Mouse (Mus musculus): ENCODE measurements around the gene Armh2. TPM values are rescaled to one million over a fixed set of nuclear protein-coding genes. Genes with fewer than 3 reads are reported as not detected.

Gene Armh2
- not detected for total RNA-seq (2021)

DNA sequence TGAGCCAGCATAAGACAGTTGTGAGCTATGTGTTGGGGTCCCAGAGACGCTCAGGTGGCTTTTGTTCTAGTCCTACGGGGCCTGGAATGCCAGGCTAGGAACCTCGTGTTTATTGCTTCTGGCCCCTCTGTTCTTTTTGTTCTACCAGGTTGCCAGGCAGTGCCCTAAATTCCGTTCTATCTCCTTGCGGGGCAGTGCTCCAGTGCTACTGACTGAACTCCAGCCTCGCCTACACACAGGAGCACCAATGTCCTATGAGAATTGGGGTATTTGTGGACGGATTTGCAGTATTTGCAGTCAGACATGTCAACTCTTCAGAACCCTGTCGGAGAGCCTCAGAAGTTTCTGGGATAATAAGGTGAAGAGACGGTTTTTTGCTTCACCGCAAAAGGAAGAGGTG is at the start of gene Armh2:
TSS of gene Armh2 (plus strand) at position 205 of the 400 bp plus-strand sequence.
- no peak for DNase-seq

DNA sequence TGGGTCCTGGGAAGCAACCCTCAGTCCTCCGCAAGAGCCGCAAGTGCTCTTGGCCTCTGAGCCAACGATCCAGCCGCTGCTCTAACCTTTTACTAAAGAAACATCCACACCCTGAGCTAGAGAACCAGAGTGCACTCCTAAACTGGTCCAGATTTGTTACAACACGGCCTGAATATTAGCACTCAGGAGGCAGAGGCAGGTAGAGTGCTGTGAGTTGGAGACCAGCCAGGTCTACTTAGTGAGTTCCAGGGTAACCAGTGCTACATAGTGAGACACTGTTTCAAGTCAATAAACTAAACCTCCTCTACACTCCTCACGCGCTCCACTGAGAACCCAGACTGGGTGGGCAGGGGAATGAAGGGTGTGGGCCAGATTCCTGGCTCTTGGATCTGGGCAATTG is 47.7 kb upstream of the Armh2 start:
- DNase-seq, result no peak

DNA sequence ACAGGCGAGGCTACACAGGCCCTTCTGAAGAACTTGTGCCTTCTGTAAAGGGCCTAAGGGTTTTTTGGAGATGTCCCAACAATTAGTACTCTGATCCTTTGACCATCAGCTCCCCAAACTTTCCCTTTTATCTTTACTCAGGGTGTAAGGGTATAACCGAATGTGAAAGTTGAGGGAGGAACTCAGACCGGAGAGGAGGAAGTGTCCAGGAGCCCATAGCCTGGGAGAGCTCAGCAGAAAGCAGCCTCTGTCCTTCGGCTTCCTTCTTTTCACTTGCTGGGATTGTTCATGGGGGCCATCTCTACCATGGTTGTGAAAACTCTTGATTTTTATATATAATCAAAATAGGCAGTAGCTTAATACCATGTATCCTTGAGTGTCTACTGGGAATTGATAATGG is 42.3 kb upstream of the Armh2 start:
- DNase-seq, result no peak

DNA sequence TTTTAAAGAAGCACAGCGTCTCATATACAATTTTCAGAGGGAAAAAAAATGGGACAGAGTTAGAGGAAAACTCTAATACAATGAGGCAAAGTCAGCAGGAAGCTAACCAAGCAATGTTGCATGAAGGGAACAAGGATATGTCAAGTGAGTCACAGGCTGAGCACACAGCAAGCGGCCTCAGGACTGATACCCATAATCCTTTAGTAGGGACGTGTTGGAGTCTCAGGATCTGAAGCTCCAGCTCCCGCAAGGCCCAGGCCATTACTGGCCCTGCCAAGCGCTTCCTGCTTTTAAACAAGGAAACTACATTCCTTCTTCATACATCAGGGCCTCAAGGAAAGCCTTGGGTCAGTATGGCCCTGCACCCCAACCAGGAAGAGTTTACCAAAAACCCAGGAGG is 38.9 kb upstream of the Armh2 start:
- DNase-seq, result no peak

DNA sequence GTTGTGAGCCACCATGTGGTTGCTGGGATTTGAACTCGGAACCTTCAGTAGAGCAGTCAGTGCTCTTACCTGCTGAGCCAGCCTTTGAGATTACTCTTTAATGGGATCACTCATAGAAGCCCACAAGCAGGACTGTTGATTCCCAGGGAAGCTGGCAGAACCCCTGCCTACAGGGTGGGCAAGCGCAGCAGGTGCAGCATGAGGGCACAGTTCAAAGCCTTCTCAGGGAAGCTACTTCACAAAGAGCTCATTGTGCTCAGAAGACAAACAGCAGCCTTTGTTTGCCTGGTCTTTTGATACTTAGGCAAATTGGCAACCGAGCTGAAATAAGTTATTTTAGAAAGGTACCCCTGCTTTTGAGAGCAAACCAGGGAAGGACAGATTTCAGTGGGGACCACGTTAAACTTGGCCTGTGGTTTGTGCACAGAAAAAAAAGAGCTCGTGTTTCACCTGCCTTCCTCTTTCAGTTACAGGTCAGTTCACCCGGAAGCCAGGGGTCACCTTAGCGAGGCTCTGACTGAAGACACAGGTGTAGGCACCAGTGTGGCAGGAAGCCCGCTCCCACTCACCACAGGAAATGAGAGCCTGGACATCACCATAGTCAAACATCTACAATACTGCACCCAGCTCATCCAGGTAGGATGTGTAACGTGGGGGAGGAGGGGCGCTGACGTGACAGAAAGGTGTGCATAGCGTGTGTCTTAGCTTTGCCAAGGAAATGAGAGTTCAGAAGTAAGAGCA is 31.2 kb upstream of the Armh2 start:
- DNase-seq, result no peak

DNA sequence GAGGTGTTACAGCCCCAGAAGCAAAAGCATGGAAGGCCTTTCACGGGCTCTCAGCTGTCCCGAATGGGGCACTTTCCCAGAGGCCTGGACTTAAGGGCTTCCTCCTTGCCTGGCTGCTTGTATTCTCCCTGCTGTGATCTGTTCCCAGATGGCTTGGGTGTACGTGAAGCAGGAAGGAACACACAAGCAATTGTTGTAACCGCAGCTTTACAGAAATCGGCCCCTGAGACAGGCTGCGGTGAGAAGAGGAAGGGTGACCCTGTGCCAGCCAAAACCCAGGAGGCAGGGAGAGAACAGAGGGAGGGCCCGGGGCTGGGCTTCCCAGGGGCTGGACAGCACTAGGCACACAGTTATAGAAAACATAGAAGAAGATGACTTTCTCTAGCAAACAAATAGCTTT is 30.1 kb upstream of the Armh2 start:
- no peak for DNase-seq

DNA sequence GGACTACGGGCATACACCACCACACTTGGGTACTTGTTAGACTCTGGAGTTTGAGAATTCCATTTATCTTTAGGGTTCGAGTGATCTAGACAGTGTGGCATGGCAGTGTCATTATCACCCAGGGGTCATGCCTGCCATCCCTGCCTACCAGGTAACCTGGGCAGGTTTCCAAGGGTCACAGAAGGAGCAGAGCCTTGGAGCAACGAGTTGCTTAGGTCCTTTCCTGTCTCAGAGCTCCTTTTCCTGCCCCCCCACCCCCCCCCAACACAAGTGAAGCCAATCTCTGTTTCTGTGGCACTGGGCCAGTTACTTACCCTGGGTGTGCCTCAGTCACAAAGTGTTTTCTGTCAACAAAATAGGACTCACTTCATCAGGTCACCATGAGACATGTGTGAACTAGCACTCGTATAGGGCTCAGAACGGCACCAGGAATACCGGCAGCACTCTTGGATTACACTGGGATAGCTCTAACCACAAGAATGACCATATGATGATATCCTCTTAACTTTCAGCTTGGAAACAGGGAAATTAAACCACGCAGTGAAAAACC is 28.4 kb upstream of the Armh2 start:
- no peak for DNase-seq

DNA sequence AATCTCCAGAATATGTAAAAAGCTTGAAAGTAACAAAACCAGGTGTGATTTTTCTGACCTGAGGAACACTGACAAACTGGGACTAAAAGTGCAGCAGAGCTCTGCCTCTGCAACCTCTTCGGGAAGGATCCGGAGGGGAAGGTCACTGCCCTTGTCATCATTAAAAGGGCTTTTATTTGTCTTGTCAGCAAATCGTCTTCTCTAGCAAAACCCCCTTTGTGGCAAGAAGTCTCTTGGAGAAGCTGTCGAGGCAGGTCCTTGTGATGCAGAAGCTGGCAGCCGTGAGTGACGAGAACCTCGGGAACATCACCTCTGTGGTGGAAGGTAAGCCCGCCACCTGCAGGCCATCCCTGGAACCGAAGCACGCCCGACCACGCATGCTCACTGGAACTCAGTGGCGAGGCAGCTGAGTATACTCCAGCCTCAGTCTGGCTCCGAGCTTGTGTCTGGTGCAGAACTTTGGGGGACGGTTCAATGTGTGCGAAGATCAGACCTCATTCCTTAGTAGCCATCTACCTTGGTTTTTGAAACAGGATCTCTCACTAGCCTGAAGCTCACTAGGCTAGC is 27.5 kb upstream of the Armh2 start:
- DNase-seq, result peak; percentile 89

DNA sequence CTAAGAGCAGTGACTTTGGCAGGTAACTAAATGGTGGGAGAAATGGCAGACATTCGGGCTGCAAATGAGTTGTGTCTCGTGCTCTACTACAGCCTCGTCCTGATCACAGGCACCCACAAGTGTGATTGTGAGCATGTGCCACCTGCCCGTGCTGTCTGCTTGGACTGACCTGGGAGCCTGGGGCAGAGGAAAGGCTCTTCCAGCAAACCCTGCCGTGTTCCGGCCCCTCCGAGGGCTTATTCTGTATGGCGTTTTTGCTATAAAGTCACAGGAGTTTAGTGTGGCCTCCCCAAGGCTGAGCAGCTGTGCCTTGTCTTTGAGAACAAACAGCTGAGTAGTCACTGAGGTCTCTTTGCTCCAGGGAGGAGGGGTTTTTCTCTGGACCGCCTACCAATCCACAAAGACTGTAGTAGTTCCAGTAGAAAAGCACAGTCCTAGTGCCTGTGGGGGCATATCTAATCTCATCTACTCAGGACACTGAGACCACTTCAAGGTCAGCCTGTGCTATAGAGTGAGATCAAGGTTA is 26.6 kb upstream of the Armh2 start:
- no peak for DNase-seq

DNA sequence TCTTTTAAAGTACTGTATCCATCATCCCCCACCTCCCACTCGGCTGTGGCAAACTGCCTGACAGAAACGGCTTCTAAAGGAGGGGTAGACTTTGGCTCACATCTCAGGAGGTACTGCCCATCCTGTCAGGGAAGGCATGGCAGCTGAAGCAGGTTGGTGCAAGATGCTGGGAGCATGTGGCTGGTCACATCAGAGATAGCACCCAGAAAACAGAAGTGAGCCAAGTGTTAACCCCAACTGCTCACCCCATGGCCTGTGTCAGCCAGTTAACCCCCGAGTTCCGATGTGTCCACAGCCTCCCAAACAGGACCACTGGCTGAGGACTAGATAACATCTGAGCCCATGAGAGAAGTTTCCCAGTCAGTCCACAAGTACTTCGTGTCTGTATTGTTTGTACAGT is 25.4 kb upstream of the Armh2 start:
- no peak for DNase-seq

DNA sequence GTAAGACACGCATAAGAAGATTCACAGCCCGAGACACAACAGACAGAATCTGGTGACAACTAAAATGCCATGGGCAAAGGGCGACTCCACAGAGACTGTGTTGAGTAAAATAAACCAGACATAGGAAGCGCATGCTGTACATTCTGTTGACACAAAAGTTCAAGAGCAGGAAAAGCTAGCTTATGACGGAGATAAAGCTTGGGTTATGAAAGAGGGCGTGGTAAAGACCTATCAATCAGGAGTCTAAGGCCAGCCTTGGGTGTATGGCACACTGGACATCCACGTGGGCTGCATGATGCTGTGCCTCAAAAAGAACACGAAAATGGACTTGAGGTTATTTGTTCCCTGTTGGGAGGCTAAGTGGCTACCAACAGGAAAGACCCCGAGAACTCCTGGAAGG is 24.6 kb upstream of the Armh2 start:
- DNase-seq, result no peak

DNA sequence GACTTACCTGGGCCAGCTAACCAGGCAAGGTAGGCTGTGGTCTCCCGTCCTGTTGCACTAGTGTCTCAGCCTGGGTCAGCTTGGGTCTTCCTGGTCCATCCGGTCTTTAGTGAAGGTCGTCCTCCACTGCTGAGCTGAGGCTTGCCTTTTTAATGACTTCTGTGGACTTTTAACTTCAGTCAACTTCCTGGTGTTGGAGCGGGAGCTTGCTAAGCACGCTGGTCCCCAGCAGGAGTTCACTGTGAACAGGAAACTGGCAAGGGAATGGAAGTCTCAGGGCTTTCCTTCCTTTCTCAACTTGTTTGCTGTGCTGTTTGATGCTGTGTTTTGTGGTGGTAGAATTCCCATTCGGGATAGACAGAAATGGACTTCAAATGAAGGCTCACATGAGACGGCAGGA is 23.4 kb upstream of the Armh2 start:
- no peak for DNase-seq

DNA sequence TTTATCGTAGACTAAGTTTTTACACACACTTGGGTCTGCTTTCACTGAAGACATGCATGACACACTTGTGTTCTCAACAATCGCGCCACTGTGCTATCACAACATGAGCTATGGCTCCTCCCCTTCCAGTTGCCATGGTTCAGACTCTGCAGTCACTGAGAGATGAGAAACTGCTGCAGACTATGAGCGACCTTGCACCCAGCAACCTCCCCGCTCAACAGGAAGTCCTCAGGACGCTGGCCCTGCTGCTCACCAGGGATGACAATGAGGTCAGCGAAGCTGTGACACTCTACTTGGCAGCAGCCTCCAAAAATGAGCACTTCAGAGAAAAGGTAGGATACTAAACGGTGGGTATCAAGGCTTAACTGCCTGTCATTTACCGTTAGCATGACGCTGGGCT is 19.5 kb upstream of the Armh2 start:
- DNase-seq, result no peak

DNA sequence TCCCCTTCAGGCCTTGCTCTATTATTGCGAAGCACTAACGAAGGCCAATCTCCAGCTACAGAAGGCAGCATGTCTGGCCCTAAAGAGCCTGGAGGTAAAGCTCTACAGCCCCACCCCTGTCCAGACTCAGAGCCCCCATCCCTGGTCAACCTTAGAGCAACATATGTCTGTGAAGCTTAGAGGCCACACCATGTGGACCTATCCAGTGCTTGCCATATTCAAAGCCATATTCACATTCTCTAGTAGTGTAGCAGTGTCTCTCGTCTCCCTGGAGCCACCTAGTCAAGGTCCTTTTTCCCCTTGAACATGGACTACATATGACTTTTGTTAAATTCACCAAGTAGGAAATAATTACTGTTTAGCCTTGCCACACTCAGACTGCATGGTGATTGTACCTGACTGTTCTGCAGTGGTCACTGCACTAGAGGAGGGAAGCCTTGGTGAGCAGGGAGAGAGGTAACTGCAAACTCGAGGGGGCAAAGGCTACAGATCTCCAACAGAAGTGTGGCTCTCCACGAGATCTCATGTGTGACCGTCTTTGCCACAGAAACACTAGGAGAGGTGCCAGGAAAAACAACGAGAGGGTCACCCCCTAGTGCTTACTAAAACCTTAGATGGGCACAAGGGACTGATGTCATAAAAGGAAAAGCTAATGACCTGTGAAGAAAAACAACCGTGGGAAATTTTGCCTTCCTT is 17.2 kb upstream of the Armh2 start:
- DNase-seq, result no peak

DNA sequence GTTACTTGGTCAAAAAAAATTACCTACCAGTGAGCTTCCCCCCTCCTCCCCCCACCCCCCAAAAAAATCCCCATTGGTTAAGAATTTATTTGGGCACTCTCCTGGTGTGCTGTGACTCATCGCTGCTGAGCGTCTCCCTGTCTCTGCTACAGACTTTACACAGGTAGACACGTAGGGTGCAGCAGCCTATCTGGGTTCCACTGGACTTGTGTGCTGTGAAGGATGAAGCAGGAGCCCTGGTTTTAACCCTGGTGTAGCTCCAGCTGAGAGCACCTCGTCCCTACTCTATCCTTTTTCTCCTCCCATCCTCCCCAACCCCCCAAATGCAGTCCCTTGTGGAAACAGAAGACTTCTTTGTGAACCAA is 16.7 kb upstream of the Armh2 start:
- DNase-seq, result no peak

DNA sequence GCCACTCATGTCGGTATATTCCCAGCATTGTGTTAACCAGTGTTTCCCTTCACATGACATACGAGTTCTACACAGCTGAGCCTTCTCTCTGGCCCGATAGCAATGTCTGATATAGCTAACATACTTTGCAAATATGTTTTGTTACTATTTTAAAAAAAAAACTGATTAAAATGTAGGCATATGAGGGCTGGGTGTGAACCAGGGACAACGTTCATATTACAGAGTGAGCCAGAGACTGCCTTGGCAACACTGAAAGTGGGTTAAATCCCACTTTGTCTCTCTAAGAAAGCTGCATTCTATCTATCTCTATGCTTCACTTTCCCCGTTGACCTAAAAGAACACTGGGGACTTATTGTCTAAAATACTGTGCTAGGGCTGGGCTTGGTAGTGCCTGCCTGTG is 11.9 kb upstream of the Armh2 start:
- no peak for DNase-seq

DNA sequence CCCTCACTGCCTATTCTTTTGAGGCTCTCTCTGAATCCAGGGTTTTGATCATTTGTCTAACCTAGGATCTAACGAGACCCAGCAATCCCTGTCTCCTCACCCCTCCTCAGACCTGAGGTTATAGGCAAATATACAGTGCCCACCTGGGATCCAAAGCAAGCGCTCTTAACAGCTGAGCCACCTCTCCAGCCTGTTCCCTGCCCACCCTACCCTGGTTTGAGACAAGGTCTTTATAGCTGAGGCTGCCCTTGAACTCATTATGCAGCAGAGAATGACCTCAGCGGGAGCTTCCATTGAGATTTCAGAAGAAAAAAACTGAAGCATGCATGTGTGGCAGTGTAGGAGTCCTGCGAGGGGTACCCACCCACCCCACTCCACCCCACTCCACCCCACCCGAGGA is 6.5 kb upstream of the Armh2 start:
- DNase-seq, result no peak

DNA sequence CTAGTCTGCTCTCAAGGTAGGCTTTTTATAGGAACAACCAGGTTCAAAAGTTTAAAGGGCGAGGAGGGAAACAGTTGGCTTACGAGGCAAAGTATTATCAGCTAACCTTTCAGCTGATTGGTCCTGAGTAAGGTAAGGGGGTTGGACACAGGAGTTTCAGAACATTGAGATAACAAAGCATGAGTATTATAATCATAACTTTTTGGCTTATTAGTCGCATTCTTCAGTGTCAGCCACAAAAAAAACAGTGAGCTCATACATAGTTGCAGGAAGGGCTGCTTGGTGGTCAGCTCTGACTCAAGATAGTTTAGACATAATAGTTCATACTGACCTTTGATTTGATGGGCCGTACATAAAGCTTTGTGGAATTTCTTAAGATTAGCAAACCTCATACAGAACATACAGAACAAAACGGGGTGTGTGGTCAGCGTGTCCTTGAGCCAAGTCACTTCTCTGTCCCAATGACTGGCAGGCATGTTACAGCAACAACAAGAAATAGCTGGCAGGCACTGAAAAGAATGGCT is 5.4 kb upstream of the Armh2 start:
- DNase-seq, result no peak

DNA sequence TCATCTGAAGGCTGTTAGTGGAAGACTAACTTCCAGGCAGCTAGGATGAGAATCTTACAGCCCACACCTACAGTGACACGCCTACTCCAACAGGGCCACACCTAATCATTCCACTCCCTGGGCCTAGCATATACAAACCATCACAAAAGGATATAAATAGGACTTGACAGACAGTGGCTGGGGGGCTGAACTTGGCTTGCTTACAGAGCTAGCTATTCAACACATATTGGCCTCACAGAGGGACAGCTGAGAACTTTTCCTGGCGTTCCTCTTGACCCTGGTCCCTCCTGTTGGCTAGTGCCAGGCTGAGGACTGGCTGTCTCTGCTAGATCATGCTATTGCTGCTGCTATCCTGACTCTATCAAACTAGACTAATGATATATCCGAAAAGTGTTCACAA is 6.8 kb downstream of the Armh2 start:
- DNase-seq, result no peak

DNA sequence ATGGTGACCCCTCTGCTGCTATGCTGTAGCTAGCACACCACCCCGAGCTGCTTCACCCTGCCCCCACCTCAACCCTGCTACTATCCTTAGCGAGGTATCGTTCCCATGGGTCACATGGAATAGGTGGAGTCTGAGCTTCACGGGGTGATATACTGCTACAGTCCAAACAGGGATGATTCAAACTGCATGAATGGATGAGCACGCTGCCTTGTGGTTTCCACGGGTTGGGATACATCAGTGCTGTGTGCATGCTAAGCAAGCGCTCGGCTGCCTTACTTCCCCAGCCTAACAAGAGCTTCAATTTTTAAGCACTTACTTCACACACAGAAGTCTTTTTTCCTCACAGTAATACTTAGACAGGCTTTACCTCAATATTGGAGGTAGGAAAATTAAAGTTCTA is 9.8 kb downstream of the Armh2 start:
- no peak for DNase-seq

DNA sequence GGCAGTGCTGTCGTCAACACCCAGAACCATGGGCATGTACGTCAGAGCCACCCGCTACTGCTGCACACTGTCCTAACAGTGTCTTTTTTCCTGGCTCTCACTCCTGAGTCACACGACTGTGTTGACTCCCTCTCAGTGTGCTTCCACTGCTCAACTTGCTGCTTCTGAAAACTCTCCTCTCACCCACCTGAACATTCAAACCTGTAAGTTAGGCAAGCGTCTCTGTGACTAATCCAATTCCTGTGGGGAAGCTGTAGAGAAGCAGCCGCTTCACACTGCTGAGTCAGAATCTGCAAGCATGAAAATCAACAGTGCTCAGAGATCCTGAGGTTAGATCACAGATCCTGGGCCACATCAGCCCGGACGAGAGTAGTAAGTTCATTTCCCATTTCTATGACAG is 10.4 kb downstream of the Armh2 start:
- DNase-seq, result no peak

DNA sequence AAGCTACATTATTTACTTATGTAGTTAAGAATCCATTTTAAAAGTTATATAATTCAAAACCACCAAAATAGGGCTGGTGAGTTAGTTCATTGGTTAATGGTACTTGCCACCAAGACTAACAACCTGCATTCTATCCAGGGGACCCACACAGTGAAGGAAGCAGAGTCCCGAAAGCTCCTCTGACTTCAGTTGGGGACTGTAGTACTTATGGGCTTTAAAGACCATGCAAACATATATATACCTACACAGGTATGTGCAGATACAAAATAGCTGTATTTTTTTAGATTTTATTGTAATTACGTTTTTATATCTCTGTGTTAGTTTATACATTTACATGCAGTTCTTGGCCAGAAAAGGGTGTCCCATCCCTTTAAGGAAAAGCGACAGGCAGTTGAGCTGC is 15.7 kb downstream of the Armh2 start:
- no peak for DNase-seq

DNA sequence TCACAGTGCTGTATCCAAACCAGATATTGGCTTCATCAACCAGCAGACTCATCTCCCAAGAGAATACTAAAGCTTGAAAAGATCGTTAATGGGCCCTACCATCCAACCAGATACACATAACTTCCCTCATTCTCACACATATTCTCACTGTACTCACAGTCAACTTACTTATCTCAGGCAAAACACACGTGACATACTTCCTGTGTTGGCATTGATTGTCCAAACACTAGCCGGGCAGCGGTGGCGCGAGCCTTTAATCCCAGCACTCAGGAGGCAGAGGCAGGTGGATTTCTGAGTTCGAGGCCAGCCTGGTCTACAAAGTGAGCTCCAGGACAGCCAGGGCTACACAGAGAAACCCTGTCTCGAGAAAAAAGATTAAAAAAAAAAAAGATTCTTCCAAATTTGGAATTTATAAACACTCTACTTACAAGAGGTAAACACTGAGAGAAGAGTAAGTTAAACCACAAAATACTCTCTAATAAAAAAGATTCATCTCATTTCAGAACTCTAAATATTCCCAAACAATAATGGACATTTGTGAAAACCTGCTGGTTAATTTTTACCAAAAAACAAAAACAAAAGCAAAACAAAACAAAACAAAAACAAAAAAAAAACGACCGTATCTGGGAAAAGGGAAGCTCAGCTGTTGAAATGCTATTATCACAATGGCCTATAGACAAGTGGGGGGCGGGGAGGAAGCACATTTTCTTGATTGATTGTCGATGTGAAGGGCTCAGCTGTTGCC is 17.0 kb downstream of the Armh2 start:
- DNase-seq, result no peak
